Mouse (Mus musculus) layer of hippocampus, adult 9-11 months (tissue): ENCODE measurements around the gene Tnip2.

Experiments used
- DNase-seq: peaks from one replicate; pipeline ENCODE4 v3.0.0; 2022

Tnip2 gene

DNA sequence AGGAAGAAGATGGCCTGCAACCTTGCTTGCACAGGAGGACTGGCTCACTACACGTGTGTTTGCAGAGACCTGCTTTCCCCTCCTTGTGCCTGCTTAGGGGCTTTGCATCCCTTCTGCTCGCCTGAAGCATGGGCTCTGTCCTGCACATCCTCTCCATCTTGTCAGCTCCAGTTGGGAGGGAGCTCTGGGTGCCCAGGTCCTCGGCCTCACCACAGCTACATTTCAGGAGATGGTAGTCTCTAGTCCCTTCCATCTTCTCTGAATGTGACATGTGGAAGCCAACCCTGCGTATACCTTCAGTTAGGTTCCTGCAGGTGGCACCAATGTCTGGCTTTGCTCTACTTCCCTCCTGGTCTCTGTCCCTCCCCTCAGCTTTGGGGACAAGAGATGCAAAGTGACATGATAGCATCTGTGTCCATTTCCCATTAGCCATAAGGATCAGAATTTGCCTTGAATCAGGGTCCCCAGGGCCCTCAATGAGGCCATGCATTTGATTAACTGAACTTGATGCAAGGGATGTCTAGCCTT, 10.2 kb upstream of the Tnip2 start:
- no peak for DNase-seq

DNA sequence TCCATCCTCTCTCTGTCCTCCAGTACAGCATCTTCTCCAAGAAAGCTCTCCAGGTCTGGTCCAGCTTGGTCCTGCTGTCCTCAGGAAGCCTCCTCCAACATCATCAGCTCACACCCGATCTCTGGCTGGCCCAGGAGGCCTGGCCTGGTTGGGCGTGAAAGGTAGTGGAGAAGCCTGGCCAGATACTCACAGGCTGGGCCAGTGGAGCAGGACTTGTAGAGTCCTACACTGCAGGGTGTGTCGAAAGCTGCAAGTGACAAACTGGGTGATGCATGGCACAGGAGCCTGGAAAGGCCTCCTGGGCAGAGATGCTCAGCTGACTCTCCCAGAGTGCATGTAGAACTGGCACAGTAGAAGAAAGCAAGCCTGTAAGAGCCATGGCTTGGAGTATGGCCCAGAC, 7.5 kb upstream of the Tnip2 start:
- no peak for DNase-seq

DNA sequence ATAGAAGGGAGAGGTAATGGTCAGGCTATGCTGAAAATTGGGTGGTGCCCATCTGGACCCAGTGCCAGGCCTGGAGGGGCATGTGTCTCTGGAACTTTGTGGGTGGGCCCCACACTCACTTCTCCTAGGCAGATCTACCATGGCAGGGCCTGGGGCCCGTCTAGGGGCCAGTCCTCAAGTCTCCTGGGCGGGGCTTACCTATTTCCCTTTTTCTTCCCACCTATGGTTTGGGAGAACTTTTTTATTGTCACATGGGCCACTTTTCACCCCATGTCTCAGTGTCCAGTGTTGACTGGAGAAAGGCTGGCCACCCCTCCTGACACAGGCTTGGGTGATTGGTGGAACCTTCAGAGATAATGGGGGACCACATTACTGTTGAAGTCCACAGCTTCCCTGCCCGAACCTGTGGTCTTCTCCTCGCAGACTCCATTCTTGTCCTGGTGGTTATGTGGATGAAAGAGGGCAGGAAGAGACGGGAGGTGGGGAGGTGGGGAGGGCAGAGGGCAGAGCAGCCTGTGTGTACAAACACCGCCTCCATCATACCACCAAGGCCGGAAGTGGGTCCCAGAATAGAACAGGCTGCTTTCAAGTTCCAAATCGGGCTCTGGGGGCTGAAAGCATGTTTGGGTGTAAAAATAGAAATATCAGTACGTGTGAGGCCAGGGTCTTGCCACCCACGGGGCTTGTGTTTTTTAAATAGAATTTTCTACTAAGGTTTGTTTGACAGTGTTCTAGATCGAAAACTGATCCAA, 6.8 kb upstream of the Tnip2 start:
- peak; percentile 87 for DNase-seq

DNA sequence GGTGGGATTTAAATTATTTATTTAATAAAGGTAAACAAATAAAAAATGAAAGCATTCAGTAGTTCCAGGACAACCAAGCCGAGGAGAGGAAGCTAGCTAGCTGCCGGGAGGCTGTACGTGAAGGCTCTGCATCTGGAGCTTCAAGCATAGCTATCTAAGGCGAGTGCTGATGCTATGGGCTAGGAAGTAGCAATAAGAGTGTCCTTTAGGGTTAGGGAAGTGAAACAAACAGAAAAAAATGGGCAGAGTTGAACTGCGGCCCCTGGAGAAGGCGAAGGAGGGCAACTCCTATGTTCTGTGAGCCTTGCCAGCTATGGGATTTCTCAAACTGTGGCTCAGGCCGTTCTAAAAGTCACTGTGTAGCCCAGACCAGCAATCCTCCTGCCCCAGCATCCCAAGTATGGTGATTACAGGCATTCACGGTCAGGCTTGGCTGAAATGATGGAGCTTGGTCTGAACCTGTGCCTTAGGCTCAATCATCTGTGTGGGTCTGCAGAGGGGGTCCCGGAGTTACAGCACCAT, 5.7 kb upstream of the Tnip2 start:
- DNase-seq: peak; percentile 70

DNA sequence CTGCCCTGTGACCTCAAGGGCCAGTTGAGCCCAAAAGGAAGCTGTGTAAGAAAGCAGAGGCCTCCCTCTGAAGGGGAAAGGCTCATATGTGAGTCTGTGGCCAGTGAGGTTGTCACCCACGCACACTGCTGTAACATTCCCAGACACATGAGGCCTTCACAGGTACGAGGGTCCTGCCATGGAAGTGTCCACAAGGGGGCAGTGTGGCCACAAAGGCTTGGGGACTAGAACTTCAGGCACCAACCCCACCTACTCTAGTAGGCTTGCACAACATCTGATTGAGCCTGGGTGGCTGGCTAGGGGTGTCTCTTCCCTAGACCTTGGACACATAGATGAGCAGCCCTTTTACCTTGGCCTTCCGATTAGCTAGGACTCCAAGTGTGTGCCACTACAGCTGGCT, 4.1 kb upstream of the Tnip2 start:
- DNase-seq: peak; percentile 80

DNA sequence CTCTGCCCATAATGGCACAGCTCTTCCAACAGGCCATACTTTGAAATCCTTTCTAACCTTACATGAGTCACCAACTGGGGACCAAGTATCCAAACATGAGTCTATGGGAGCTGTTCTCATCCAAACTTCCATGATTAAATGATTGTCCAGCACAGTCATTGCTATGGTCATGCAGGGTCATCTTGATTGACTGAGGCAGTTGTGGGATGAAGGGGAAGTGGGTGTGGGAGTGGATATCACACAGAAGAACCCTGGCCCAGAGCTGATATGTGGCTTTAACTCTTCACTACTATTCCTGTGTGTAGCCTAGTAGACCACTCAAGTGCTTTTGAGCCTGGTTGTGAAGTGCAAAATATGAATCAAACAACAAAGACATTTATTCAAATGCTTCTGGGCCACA, 1.3 kb upstream of the Tnip2 start:
- no peak for DNase-seq

DNA sequence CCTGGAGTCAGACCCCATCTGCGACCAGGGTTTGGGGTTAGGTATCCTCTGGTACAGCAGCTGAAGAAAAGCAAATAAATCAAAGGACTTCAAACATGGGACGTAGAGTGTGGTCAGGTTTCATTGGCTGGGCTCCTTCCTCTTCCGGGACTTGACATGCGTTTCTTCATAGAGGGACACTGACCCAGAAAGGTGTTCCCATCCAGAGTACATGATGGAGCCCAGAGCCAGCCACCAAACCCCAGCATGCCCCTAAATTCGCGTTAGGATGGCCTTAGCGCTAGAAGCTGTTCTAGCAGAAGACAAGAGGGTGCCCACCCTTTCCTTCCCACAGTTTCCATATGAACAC, 401 bp upstream of the Tnip2 start:
- no peak for DNase-seq

DNA sequence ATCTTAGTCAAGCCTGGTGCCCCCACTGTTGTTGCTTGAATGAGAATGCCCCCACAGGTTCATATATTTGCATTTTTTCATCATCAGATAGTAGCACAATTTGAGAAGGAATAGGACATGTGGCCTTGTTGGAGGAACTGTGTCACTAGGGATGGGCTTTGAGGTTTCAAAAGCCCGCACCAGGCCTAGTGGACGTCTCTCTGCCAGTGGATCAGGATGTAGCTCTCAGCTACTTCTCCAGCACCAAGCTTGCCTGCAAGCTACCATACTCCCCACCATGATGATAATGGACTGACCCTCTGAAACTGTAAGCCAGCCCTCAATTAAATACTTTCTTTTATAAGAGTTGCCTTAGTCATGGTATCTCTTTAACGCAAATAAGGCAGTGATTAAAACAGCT, 1.3 kb downstream of the Tnip2 start:
- DNase-seq: no peak

DNA sequence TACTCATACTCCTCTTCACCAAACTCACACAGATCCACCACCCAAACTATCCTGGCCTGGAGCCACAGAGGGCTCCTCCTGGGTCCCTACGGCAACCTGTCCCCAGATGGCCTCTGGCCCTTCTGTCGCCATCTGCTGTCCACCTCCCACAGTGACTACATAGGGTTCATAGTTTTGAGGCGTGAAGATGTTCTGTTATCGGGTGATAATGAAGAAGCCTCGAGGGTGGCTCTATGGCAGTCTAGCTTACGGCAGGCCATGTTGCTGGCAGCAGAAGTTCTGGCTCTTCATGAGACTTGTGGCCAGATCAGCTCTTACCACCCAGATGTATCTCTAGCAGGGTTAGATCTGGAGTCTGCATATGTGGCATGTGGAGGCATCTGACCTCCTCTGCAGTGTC, 11.0 kb downstream of the Tnip2 start:
- no peak for DNase-seq

DNA sequence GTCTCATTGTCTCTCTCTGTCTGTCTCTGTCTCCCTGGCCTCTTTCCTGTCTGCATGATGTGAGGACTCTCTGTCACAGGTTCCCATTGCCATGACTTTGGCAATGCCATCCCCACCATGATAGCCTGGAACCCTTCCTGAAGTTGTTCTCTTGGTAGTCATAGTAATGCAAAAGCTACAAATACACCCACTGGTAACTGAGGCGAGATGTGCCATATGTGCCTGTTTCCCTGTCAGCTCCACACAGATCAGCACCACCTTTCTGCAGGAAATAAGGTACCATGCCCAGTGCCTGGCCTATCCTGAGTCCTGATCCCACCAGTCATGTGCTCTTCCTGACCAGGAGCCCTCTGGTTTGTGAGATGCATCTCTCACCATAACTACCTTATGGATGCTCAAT, 11.4 kb downstream of the Tnip2 start:
- peak; percentile 67 for DNase-seq

DNA sequence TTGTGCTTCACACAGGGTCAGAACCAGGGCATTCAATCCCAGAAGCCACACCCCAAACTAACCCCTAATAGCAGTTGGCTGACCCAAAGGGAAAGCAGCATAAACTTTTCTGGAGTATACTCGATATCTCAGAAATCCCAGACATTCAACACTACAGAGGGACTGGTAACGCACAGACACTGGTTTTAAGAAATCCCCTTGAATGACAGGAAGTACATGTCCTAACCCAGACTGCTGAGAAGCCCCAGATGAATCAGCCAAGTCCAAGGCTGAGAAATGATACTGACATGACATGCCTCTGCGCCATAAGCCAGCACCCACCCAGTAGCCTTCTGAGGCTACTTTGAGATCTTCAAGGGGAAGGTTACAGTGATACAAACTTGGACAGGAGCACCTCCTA, 12.2 kb downstream of the Tnip2 start:
- DNase-seq: no peak

DNA sequence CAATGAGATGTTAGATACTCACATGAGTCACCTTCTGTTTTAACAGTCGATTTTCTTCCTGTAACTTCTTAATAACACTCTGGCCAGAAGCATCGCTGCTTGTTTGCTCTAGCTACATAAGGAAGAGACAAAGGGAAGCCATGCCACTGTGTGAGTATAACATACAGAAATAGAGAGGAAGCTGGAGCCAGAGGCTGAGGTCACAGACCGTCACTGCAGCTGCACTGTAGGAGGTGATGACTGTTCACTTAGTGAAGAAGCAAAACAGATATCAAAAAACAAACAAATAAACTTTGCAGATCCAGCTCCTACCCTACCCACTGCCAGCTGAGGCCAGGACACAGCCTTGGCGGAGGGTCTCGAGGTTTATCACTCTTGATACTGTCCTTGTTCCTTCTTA, 12.9 kb downstream of the Tnip2 start:
- no peak for DNase-seq

DNA sequence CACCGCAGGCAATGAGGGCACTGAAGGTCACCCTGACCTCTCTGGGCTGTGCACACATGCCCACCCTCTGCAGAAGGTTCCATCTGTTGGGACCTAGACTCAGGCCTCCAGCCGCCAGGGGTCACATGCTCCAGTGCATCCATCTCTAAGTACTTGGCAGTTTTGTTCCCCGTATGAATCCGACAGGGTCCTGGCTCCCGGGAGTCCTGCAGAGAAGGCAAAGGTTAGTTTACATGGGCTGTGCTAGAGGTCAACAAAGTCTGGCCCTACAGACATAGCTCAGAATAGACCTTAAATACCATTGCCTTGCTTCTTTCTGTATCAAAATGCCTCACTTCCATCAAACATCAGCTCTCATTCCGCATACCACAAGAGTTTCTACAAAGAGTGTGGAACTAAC, 17.0 kb downstream of the Tnip2 start:
- DNase-seq: no peak

DNA sequence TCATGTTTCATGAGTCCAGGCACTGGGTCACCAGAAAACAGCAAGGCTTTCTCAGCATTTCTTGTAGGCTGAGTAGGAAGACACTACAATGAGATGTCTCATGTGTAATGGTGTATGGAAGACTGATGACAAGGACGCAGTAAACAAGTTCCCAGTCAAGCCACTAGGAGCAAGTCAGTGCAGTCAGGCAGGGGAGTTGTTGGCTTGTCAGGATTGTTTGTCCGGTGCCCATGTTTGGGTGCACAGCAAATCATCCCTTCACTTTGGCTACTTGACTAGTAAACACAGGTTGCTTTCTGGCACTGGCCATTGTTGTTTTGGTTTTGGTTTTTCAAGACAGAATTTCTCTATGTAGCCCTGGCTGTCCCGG, 24.4 kb downstream of the Tnip2 start:
- DNase-seq: no peak

DNA sequence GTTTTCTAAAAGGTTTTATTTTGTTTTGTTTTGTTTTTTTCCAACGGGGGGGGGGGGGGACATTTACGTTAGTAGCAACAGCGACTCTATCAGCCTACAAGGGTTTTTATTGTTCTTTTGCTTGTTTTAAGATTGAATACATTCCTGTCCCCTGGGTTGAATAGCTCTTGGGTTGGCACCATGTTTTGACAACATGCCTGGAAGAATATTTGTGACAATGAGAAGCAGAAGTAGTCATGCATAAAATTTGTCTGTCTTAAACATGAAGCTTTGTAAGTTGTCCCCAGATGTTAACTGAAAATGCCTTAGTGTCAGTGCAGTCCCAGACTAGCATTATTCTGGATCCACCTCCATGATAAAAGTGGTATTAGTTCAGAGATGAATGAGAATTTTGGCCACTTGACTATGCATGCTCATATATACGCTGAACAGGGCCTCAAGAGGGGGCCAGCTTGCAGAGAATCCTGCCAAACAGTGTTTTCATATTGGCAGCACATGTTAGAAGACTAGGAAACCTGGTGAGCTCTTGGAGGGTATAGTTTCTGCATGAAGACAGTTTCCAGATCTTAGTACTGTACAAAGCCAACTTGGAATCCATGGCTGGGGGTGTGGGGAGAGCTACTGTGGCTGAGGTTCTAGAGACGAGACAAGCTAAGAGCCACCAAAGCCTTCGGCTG, 24.9 kb downstream of the Tnip2 start:
- no peak for DNase-seq

DNA sequence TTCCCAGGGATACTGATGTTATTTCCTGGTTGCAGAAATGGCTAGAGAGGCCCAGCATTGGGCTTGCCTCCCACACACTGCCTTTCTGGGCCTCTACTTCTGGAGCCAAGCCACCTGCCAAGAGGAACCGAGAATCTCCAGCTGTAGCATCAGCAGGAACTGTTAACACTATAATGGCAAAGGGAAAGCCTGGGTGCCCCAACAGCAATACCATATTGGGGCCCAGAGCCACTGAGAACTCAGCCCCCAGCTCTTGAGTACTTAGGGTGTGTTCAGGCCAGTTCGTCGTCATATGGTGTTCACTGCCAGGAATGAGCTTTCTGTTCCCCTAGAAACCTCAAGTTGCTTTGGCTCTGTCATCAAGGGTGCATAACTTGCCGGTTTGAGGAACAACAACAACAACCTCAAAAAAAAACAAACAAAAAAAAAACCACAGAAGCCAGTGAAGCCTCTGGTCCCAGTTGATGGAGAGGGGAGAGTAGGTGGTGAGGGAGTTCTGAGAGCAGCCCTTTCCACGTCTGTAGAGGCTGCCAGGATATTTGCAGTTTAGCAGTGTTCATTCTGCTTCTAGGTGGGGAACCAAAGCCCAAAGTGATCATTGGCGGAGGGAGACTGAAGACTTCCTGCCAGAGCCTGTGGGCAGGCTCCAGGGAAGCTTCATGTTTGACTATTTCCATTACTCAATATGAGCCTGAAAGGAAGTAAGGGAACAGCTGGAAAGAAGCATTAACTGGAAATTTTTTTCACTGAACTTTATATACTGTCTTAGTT, 26.3 kb downstream of the Tnip2 start:
- peak; percentile 67 for DNase-seq

DNA sequence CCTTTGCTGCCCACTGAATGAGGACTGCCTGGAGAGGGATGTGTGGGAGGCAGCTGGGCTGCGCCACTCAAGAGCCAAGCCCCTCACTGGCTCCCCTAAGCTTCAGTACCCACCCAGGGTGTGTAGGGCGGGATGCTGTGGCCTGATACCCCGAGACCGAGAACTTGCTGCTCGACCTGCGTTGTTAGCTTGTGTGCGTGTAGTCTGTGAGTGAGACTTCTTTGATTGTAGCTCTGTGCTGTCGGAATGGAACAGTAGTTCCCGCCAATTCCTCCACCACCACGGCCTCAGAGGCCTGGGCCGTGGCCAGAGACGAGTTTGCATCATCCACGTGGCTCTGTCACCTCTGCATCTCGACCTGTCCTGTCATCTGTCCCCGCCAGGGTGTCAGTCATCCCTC, 28.1 kb downstream of the Tnip2 start:
- no peak for DNase-seq

DNA sequence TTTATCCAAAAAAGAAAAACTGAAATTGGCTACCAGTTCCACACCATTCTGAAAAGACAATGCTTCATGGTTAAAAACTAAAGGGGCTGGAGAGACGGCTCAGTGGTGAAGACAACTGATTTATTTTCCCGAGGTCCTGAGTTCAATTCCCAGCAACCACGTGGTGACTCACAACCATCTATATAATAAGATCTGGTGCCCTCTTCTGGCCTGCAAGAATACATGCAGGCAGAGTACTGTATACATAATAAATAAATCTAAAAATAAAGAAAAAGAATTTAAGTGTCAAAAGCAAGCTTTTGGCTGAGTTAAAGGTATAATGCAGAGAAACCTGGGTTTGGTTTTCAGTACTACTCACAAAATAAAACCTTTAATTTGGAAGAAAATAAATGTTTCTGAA, 32.9 kb downstream of the Tnip2 start:
- no peak for DNase-seq

DNA sequence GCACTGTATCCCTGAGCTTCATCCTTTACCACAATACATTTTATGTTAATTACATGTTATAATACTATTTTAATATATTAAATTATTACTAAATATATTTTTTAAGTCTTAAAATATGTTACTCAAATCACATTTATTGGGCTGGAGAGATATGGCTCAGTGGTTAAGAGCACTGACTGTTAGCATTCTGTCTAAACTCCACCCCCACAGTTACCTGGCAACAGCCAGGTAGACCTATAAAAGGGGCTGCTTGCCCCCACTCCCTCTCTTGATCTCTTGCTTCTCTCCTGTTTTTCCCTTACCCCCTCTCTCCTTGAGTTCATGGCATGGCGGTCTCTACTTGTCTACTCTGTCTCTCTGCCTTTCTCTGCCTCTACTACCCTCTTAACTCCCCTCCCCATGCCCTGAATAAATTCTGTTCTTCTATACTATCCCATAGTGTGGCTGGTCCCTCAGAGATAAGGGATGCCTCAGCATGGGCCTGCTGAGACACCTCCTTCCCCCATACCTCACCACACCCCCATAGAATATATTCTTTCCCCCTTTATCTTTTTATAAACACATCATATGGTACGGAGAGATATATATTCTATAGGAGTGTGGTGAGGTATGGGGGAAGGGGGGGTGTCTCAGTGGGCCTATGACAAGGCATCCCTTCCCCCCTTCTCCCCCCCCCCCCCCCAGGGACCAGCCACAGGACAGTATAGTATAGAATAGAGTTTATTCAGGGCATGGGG, 45.6 kb downstream of the Tnip2 start:
- DNase-seq: no peak

DNA sequence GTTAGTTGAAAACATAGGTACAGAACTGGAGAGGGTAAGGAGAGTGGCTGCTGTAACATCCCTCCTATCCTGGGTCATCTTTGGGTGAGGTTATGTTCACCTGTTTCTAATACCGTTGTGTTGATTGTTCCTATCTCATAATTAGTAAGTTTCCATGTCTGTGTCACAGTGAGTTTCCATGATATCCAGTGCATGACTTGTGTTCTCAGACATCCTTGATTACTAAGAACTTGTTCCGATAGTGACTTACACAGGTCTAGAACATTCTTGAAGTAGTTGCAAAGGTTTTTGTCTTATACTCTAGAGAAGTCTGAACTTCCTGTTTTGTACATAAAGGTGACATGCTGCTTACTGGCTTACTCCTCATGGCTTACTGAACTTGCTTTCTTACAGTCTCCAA, 47.1 kb downstream of the Tnip2 start:
- DNase-seq: no peak

DNA sequence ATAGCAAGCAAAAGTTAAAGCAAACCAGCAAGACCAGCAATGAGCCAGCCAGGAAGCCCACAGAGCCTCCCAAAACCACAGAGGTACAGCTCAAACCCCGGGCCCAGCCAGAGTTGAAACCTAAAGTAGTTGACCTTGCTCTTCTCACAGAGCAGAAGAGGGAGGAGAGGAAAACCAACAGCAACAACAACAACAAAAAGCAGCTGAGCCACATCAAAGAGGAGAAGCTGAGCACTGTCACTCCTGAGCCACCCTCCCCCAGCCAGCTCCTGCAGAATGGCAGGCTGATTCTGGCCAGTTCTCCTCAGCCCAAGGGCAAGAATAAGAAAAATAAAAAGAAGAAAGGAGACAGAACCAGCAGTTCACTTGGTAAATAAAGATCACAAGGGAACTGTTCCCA, 47.7 kb downstream of the Tnip2 start:
- DNase-seq: no peak

DNA sequence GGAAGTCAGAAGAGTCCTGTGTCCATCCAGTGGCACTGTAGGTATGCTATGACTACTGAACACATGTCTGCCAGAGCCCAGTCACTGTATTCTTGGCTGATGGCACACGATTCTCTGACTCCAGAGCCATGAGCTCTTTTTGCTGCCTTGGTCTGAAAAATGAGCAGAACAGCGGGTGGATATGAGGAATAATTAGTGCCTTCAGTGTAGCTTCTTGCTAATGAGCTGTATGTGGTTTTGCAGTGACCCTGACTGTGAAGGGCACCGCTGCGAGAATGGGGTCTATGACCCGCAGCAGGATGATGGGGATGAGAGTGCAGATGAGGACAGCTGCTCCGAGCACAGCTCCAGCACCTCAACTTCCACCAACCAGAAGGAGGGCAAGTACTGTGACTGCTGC, 52.0 kb downstream of the Tnip2 start:
- no peak for DNase-seq

DNA sequence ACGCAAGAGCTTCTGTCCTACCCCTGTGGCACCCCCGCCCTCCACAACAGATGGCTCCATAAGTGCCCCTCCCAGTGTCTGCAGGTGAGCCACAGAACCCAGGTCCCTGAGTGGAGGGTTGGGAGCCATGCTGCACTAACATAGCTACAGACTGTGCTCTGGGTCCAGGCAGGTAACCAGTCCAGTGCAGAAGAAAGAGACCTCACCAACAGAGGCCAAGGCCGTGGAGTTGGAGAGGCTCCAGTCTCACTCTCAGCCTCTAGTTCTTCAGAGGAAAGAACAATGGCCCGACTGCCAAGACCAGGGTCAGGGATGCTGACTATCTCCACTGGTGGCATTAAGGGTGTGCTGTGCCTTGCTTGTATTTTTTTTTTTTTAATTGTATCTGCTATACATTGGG, 52.5 kb downstream of the Tnip2 start:
- DNase-seq: no peak
